ENCODE assay signal across 24 mouse cellular contexts in the genomic region with DNA sequence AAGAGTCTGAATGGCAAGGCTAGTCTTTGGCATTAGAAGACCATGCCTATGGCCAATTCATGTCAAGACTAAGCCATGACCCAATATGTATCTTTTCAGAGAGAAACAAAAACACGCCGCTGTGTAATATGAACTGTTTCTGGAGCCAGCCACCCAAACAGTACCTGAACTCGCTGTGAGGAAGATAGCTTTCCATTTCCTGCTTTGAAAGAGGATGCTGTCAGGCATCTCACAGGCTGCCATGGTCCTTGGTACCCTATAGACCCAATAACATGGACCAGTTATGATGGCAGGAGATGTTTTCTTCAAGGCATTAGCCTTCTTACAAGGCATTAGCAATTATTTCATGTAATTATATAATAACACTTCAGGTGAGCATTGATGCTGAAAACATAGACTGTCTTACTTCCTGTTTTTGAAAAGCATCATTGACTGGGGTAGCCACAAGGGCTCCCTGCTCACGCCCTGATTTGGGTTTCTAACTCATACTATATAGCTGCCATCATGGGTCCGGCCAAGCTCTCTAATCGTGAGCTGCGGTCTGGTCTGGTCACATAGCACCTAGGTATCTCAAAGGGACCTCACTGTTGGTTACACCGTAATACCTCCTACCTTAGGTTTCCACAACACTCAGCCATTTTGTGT. TPM values are rescaled to one million over a fixed set of nuclear protein-coding genes. Genes with fewer than 3 reads are reported as not detected.
A peak's percentile ranks its signal among the peaks of the same experiment; 100 is the strongest.
DNase-seq lines count a peak whose midpoint lies in the region; ATAC-seq and TF ChIP-seq lines count a peak whose summit lies in the region.
"Had no signal": no experiment of that assay in that cellular context is flagged by ENCODE, and none has a peak within 500 bp of the region (broad histone marks: within the 10 kb centered on the region; RNA-seq: fewer than 3 reads in every experiment).

No protein-coding gene starts in this region.

- H3K36me3 ChIP-seq in spleen, adult 2 months (ENCODE audit: control insufficient read depth, insufficient read depth, low read length) = peaks cover 4% of the 10 kb centered on the region; the same call in 1 of the 2 replicates
- H3K36me3 ChIP-seq: embryonic facial prominence, embryonic 12.5 days; embryonic facial prominence, embryonic 15.5 days; forebrain, embryonic 15.5 days; heart, embryonic 12.5 days; heart, embryonic 15.5 days; hindbrain, embryonic 10.5 days; hindbrain, embryonic 13.5 days had no signal

- peaks cover 10% of the 10 kb centered on the region; the same call in 1 of the 2 replicates for H3K4me1 ChIP-seq in spleen, adult 2 months (ENCODE audit: control insufficient read depth, insufficient read depth, insufficient read length)
- H3K4me1 ChIP-seq: forebrain, embryonic 15.5 days; heart, embryonic 15.5 days; hindbrain, embryonic 13.5 days had no signal

- TF ChIP-seq POLR2A in spleen, adult 2 months (IDR thresholded peaks at IDR 0.05; ENCODE audit: low read depth, low read length) = no peak

- peak overlapping the region; percentile 78 for H3K27ac ChIP-seq in spleen, adult 2 months (ENCODE audit: insufficient read depth, low read length)
- H3K27ac ChIP-seq: embryonic facial prominence, embryonic 12.5 days; embryonic facial prominence, embryonic 15.5 days; forebrain, embryonic 15.5 days; heart, embryonic 15.5 days; hindbrain, embryonic 10.5 days; hindbrain, embryonic 13.5 days had no signal

- peak in 1 of 2 experiments; percentile 31 for DNase-seq in spleen, adult 2 months (ENCODE audit: low read depth in 1 of 2, low spot score in 2 of 2)
- no peak for DNase-seq in spleen, postnatal 10 days (ENCODE audit: low spot score in 2 of 2)
- no peak for DNase-seq in thymus, postnatal 0 days (ENCODE audit: low spot score)
- DNase-seq in kidney, postnatal 25 days = no peak
- DNase-seq in cerebellum, postnatal 4 days (ENCODE audit: low spot score in 2 of 2) = no peak
- DNase-seq: adrenal gland, postnatal 10 days; adrenal gland, postnatal 36 days; cerebellum, adult 18-20 months; cerebellum, adult 9-10 months; cerebellum, postnatal 14 days; gastrocnemius, postnatal 25 days; heart, adult 18-20 months; heart, postnatal 10 days; heart, postnatal 36 days had no signal

- no peak for TF ChIP-seq CTCF in spleen, adult 2 months (IDR thresholded peaks at IDR 0.05; ENCODE audit: extremely low read depth, insufficient read depth, insufficient read length, insufficient replicate concordance)

- peak; percentile 56 for ATAC-seq in CD4-positive, CD25-positive, alpha-beta regulatory T cell, adult 4 months
- peak; percentile 67 for ATAC-seq in inflammation-experienced regulatory T-cells, adult 6 months
- ATAC-seq: forebrain, embryonic 15.5 days; hindbrain, embryonic 16.5 days had no signal

- H3K4me3 ChIP-seq in spleen, adult 2 months (ENCODE audit: extremely low read depth, insufficient read depth, insufficient read length) = peak overlapping the region; percentile 11
- H3K4me3 ChIP-seq: embryonic facial prominence, embryonic 12.5 days; embryonic facial prominence, embryonic 15.5 days; forebrain, embryonic 15.5 days; heart, embryonic 12.5 days; heart, embryonic 15.5 days; hindbrain, embryonic 10.5 days; hindbrain, embryonic 13.5 days had no signal

- H3K27me3 ChIP-seq in spleen, adult 2 months (ENCODE audit: control insufficient read depth, insufficient read depth, low read length) = no peaks in the 10 kb centered on the region
- H3K27me3 ChIP-seq: embryonic facial prominence, embryonic 12.5 days; embryonic facial prominence, embryonic 15.5 days; forebrain, embryonic 15.5 days; hindbrain, embryonic 13.5 days had no signal

- WGBS in spleen, adult 2 months = 54% methylated on average over 8 of the region's 8 CpGs

RNA-seq across cellular contexts. Expression of gene Notch2, which starts 32.5 kb away (rescaled TPM):
- 45.7 and 63.3 TPM in 2 replicates for polyA plus RNA-seq in spleen, adult 2 months (2012; rRNA removed)
- 10 to 100 TPM; 13.9 to 18.8 TPM for polyA plus RNA-seq in CD4-positive, CD25-positive, alpha-beta regulatory T cell, adult 4 months (2017; shearing (Covaris generic))
- polyA plus RNA-seq in inflammation-experienced regulatory T-cells, adult 6 months (2017; shearing (Covaris generic)) = 10 to 100 TPM; 13.2 to 20.4 (median 15.1) TPM
- polyA plus RNA-seq in thymus, postnatal 0 days (2015; fragmentation: Nextera tagmentation; extraction: Ambion mirVana) = 9.9 and 11.3 TPM in 2 replicates
